Mouse (Mus musculus): ENCODE results near the gene Slc9a8.

Slc9a8 gene

GRCm38 (mm10) chr2:167449331-167450275 lies 28.1 kb downstream of the Slc9a8 start:
- DNase-seq (ENCODE audit: low spot score): no peak

GRCm38 (mm10) chr2:167450647-167451046 lies 29.1 kb downstream of the Slc9a8 start:
- no peak for DNase-seq (ENCODE audit: low spot score)

DNA sequence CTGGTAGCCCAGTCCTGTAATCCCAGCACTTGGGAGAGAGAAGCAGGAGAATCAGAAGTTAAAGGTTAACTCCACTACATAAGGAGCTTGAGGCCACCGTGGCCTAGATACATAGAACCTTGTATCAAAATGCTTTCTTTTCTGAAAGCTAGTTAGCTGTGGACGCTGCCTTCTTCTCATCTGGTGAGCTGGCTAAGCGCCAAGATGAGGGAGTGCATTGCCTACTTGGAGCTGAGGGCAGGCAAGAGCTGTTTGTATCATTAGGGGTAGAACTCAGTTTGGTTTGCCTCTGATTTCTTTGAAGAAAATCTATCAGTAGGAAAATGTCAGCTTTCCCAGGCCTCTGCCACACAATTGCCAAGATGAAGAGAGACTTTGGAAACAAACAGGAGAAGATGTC lies 32.3 kb downstream of the Slc9a8 start:
- no peak for DNase-seq (ENCODE audit: low spot score)

GRCm38 (mm10) chr2:167456361-167457020 lies 35.0 kb downstream of the Slc9a8 start:
- DNase-seq (ENCODE audit: low spot score): no peak

DNA sequence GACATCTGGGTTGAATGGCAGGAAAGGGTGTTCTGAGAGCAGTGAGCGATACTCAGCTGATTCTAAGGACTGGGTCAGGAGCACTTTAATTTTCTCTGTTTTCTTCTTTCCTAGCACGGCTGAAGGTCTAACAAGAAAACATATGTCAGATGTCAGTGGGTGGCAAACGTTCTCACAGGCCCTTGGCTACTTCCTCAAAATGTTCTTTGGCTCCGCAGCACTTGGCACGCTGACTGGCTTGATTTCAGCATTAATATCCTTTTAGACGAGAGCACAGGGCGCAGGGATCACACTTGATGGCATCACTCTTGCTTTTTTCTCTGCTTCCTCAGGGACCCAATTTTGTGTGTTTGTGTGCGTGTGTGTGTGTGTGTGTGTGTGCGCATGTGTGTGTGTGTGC lies 35.7 kb downstream of the Slc9a8 start:
- no peak for DNase-seq (ENCODE audit: low spot score)

DNA sequence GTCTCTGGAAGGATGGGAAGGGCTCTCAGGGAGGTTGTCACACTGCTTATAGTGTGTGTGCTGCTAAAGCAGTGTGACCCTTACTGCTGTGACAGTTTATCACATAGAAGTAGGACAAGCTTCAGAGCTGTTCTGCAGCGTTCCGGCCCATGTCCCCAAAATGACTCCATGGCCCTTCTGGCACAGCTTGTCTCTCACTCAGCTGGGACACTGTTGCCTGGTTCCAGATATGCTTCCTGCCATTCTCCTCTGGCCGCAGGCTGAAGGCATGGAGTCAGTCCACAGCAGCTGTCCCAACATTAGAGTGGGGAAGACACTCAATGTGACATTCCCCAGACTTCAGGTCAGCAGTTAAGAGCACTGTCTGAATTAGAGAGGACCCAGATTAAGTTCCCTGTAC lies 37.0 kb downstream of the Slc9a8 start:
- DNase-seq (ENCODE audit: low spot score): no peak

DNA sequence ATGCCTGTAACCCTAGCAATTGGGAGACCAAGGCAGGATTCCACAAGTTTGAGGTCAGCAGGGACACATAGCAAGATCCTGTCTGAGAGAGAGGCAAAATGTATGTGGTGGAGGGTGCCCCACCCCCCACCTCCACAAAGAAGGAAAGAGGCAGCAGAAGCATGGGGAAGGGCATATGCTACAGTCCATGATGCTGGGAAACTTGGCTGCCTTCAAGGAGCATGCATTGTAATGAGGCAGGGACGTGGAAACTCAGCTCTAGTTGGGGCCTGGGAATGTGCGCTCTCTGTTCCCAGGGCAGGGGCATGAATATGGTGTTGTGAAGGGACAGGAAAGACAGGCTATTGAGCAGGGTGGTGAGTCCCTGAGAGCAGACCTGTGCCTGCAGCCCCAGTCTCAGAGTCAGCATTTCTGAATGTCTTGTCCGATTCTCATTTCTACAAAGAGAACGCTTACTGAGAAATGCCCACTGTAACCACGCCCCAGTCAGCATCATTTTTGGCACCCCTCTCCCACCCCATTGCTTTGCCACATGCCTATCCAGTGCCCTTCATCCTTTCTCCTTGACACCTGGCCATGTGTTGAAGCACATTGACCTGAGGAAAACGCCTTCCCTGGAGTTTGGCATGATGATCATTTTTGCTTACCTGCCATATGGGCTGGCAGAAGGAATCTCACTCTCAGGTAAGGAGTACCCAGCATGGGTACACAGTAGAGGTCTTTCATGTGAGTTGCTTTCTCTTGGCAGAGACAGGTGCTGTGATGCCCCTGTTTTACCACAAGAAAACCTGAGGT lies 37.8 kb downstream of the Slc9a8 start:
- DNase-seq (ENCODE audit: low spot score): no peak

DNA sequence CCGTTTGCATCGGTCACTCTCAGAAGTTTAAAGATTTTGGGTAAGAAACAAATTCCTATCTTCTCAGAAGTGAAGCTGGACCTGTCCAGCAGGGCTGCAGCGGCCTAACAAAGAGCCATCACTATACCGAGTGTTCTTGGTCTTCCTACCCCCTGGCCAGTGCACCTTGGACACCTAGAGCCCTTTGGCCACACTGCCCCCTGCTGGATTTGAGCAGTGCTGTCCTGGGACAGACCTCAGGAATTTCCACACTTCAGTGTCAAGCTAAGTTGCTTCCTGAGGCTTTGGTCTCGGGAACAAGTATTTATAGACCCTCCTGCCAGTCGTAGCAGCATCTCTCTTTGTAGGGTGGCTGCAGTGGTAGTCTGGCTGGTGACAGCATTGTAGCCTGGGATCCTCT lies 41.4 kb downstream of the Slc9a8 start:
- DNase-seq (ENCODE audit: low spot score): peak; percentile 53

- DNase-seq (ENCODE audit: low spot score): no peak
Observed at GRCm38 (mm10) chr2:167463802-167464201, 42.3 kb downstream of the Slc9a8 start.

DNA sequence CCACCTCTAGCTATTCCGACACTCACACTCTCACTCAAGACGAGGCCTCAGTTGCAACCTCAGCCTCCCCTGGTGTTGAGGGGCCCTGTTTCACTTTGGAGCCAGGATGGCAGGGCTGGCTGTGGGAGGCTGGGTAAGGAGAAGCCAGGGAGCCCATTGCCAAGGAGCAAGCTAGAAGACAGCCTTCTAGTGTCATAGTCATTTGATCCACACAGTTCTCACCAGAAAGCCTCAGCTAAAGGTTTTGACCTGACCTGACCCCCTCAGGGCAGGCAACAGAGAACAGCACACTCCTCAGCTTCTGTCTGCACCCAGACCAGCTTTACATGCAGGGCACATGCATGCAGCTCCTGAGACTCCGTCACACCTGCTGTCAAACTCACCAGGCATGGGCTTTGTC lies 44.4 kb downstream of the Slc9a8 start:
- no peak for DNase-seq (ENCODE audit: low spot score)

- DNase-seq (ENCODE audit: low spot score): no peak
Observed at GRCm38 (mm10) chr2:167467214-167467613, 45.7 kb downstream of the Slc9a8 start.

DNA sequence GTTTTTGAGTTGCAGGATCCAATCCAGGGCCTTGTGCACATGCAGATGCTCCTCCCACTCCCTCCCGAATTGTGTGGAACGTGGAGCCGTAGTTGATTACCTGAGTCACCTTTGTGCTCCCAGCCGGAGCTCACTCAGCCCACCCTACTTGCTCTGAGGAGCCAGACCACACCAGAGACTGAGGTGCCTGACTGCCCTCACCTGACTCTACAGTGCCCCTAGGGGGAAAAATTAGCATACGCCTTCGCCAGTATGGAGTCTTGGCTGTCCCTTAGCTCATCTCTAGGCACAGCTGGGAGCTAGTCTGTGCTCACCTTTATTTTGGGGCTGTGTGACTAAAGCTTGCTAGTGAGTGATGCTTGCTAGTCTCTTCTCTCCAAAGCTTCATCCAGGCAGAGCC lies 46.9 kb downstream of the Slc9a8 start:
- no peak for DNase-seq (ENCODE audit: low spot score)

DNA sequence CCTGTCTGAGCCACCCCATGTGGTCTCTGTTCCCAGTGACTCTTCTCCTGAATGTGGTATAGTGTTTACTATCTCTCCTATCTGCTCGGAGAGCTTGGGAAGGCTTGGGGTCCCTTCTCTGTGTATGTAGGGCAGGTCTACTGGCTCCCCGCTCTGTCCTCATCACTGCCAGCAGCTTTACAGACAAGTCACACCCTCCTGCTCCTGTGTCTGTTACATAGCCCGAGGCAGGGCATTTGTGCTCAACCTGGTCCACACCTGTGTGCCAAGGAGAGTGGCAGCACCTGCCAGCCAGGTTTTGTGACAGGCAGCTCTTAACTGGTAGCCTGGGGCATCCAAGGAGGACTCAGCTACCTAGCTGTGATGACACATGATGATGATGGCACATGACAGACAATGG lies 49.1 kb downstream of the Slc9a8 start:
- DNase-seq (ENCODE audit: low spot score): no peak

DNA sequence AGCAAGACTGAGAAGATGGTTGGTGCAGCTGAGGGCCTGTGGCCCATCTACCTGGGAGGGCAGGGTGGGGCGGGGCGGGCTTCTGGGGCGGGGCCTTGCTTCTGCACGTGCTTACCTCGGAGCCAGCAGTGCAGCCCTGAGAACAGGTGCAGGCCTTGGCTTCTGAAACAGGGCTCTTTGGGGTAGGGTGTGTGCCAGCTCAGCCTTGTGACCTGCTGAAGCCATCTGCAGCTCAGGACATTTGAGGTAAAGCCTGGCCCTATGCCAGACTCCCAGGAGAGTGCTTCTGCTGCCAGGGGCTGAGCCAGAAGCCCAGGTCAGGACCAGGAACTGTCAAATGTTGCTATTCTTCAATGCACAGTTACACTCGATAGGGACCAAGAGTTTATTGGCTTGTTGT lies 50.1 kb downstream of the Slc9a8 start:
- DNase-seq (ENCODE audit: low spot score): no peak

DNA sequence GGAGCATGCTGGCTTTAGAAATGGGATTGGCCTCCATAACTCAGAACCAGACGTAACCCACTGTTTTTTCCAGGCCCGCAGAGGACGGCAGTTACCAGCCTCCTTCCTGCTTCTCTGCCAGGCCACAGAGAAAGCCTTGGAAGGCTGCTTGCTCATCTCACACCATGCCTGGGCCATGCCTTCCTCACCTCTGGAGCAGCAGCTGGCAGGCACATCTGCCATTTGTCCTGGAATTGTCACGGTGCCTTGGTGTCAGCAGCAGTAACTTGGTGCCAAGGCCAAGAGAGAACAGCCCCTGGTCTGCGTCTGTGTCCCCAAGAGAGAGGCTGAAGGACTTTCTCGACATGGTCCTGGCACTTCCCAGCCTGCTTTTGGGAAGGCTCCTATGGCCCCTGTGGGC lies 52.7 kb downstream of the Slc9a8 start:
- DNase-seq (ENCODE audit: low spot score): no peak

GRCm38 (mm10) chr2:167475596-167475995 lies 54.1 kb downstream of the Slc9a8 start:
- no peak for DNase-seq (ENCODE audit: low spot score)

- peak; percentile 62 for DNase-seq (ENCODE audit: low spot score)
Observed at GRCm38 (mm10) chr2:167476200-167476688, 54.7 kb downstream of the Slc9a8 start.

DNA sequence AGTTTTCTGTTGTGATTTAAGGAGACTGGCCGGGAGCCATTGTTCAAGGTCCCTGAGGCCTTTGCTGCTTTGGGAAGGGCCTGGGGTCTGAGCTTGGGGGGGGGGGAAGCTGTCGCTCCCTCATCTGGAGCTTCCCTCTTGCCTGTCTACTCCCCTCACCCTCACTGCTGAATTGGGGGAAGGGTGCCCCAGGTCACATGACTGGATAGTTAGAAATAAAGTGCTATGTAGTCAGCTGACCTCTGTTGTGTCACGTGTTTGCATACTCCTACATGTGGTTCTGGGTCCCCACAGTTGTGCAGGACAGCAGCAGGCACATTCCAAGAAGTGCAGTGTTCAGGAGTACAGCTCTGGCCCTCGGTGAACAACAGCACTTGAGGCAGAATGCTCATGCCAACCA lies 55.2 kb downstream of the Slc9a8 start:
- no peak for DNase-seq (ENCODE audit: low spot score)

GRCm38 (mm10) chr2:167478128-167478527 lies 56.6 kb downstream of the Slc9a8 start:
- DNase-seq (ENCODE audit: low spot score): no peak

DNA sequence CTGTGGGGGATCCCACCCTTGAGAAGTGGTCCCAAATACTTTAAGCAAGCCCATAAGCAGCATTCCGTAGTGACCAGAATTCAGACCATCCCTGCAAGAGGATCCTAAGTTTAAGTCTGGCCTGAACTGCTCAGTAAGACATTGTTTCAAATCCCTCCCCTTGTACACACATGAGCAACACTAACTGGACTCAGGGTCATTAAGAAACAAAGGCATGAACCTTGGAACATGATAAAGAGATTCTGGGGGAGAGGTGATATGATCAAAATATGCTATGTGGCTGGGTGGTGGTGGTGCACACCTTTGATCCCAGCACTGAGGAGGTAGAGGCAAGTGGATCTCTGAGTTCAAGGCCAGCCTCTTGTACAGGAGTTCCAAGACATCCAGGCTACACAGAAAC lies 58.0 kb downstream of the Slc9a8 start:
- no peak for DNase-seq (ENCODE audit: low spot score)

- no peak for DNase-seq (ENCODE audit: low spot score)
Observed at GRCm38 (mm10) chr2:167482681-167483080, 61.2 kb downstream of the Slc9a8 start.

DNA sequence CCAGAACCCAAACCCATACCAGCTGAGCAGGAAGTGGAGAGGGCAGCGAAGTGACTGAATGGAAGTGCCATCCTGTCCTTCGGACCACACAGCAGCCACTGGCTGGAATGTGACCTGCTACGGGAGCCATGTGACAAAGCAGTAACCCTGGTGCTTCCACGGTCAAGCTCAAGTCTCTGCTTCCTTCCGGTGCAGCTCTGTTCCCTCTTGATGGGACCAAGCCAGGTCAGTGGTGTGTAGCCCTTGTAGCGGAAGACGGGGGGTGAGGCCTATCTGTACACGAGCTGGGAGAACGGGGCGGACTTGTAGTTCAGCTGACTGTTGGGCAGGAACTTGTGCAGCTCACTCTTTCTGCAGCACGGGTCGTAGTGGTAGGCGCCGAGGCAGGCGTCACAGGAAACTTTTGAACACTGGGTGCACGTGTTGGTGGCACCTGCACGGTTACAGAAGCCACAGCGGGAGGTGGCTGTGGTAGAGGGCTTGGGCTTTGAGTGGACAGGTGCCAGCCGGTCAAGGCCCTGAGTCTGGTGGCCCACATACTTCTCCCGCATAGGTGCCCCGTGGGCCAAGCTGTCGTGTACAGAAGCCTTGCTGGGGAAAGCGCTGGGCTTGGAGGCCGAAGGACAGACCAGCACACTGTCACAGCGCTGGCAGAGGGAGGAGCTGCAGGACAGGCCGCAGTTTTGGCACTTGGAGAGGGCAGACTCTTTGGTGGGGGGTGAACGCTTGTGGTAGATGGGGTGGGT lies 61.7 kb downstream of the Slc9a8 start:
- DNase-seq (ENCODE audit: low spot score): no peak

Measured in ovary, postnatal 14 days (tissue).